Mouse (Mus musculus): Measurements from ENCODE around the gene Evi5. TPM values are rescaled to one million over a fixed set of nuclear protein-coding genes. Genes with fewer than 3 reads are reported as not detected.

Gene Evi5
- total and polyA plus RNA-seq, 3 experiments = 4.6 to 8.4 TPM; not detected in 1

GRCm38 (mm10) chr5:107708124-107708797 lies 166.6 kb downstream of the Evi5 start:
- no peak overlapping the region for H3K4me3 ChIP-seq (ENCODE audit: control insufficient read depth in 1 of 2, insufficient read depth in 1 of 2, low read depth in 2 of 2, low read length in 2 of 2)
- H3K27ac ChIP-seq (ENCODE audit: control insufficient read depth, low read depth, low read length) = no peak overlapping the region
- DNase-seq (ENCODE audit: low read depth, low spot score) = peak; percentile 68
- no peaks in the 10 kb centered on the region for H3K9me3 ChIP-seq (replicated peaks; ENCODE audit: insufficient read depth, low read length)
- H3K9ac ChIP-seq (ENCODE audit: control insufficient read depth, low read depth, low read length, poor library complexity, severe bottlenecking) = no peak overlapping the region
- peak; percentile 88 for TF ChIP-seq RCOR1 (IDR thresholded peaks at IDR 0.05; ENCODE audit: low read depth, low read length)
- peak; percentile 58; the same call in 1 of the 2 replicates for TF ChIP-seq USF1 (IDR thresholded peaks at IDR 0.05; ENCODE audit: low read depth, low read length)
- TF ChIP-seq TCF12 (IDR thresholded peaks at IDR 0.05; ENCODE audit: low read depth, low read length) = no peak
- TF ChIP-seq TBP (IDR thresholded peaks at IDR 0.05; ENCODE audit: low read depth, low read length) = no peak
- peak; percentile 32 to 46; a peak in 3 of 4 replicates for TF ChIP-seq EP300 (IDR thresholded peaks at IDR 0.05; ENCODE audit: low read depth in 1 of 2, low read length in 2 of 2)
- no peak for TF ChIP-seq ZKSCAN1 (IDR thresholded peaks at IDR 0.05; ENCODE audit: low read depth, low read length)
- peak; percentile 49 for TF ChIP-seq GATA1 (IDR thresholded peaks at IDR 0.05; ENCODE audit: low read depth, low read length)
- TF ChIP-seq ZNF384 (IDR thresholded peaks at IDR 0.05; ENCODE audit: low read depth, low read length) = peak; percentile 63
- H3K4me1 ChIP-seq (ENCODE audit: control insufficient read depth in 1 of 2, insufficient read depth in 2 of 2, low read length in 2 of 2) = no peaks in the 10 kb centered on the region; a peak in 1 of 4 replicates
- H3K79me2 ChIP-seq (ENCODE audit: control insufficient read depth, insufficient read depth, low read length, poor library complexity) = no peaks in the 10 kb centered on the region
- peaks cover 0 to 6% of the 10 kb centered on the region in 2 experiments; a peak in 2 of 4 replicates for H3K36me3 ChIP-seq (ENCODE audit: control insufficient read depth in 1 of 2, insufficient read depth in 2 of 2, low read length in 2 of 2)
- peaks cover 0 to 3% of the 10 kb centered on the region in 2 experiments; a peak in 2 of 4 replicates for H3K27me3 ChIP-seq (ENCODE audit: control insufficient read depth in 1 of 2, insufficient read depth in 2 of 2, low read length in 2 of 2)

DNA sequence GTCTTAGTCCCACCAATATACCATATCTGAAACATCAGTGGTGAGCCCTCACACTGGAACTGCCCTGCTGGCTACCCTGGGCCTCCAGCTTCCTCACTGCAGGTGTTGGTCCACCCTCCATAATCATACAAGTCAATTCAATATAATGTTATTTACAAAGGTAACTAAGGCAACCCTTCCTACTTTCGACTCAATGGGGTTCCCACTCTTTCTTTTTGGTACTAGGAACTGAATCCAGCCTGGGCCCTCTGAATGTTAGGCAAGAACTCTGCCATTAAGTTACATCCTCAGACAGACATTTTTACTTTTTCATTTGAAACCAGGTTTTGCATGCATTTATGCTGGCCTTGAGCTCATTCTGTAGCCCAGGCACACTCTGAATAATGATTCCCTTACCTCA lies 168.6 kb downstream of the Evi5 start:
- DNase-seq (ENCODE audit: low read depth, low spot score) = no peak
- no peak overlapping the region for H3K27ac ChIP-seq (ENCODE audit: control insufficient read depth, low read depth, low read length)
- no peaks in the 10 kb centered on the region for H3K79me2 ChIP-seq (ENCODE audit: control insufficient read depth, insufficient read depth, low read length, poor library complexity)
- H3K27me3 ChIP-seq (ENCODE audit: control insufficient read depth in 1 of 2, insufficient read depth in 2 of 2, low read length in 2 of 2) = peaks cover 0 to 4% of the 10 kb centered on the region in 2 experiments; a peak in 3 of 4 replicates
- TF ChIP-seq TAL1 (IDR thresholded peaks at IDR 0.05; ENCODE audit: low read length) (no peak), NRF1 (IDR thresholded peaks at IDR 0.05; ENCODE audit: insufficient read depth, low read depth, low read length, poor library complexity, severe bottlenecking) (no peak), ZNF384 (IDR thresholded peaks at IDR 0.05; ENCODE audit: low read depth, low read length) (no peak), HCFC1 (IDR thresholded peaks at IDR 0.05; ENCODE audit: low read depth, low read length) (no peak), MAX (IDR thresholded peaks at IDR 0.05; ENCODE audit: low read length) (no peak), NELFE (IDR thresholded peaks at IDR 0.05; ENCODE audit: low read depth, low read length) (no peak), RCOR1 (IDR thresholded peaks at IDR 0.05; ENCODE audit: low read depth, low read length) (no peak), MEF2A (IDR thresholded peaks at IDR 0.05; ENCODE audit: extremely low read depth, insufficient replicate concordance, low read depth, low read length, poor library complexity, severe bottlenecking) (no peak), JUND (IDR thresholded peaks at IDR 0.05; ENCODE audit: low read depth, low read length) (no peak), ZKSCAN1 (IDR thresholded peaks at IDR 0.05; ENCODE audit: low read depth, low read length) (no peak), GABPA (IDR thresholded peaks at IDR 0.05; ENCODE audit: low read depth, low read length) (no peak), BHLHE40 (IDR thresholded peaks at IDR 0.05; ENCODE audit: borderline replicate concordance, low read depth, low read length) (no peak), ZC3H11A (IDR thresholded peaks at IDR 0.05; ENCODE audit: low read depth, low read length) (no peak), CTCF (IDR thresholded peaks at IDR 0.05 in 2 of 3, conservative IDR thresholded peaks at IDR 0.05 in 1 of 3; ENCODE audit: control insufficient read depth in 1 of 3, insufficient read depth in 1 of 3, low read depth in 2 of 3, low read length in 3 of 3, poor library complexity in 1 of 3, severe bottlenecking in 1 of 3) (no peak), TBP (IDR thresholded peaks at IDR 0.05; ENCODE audit: low read depth, low read length) (no peak), ETS1 (IDR thresholded peaks at IDR 0.05; ENCODE audit: low read depth, low read length) (no peak), RAD21 (IDR thresholded peaks at IDR 0.05; ENCODE audit: low read depth, low read length) (no peak), POLR2AphosphoS5 (IDR thresholded peaks at IDR 0.05; ENCODE audit: borderline replicate concordance, low read depth, low read length) (no peak), ZMIZ1 (IDR thresholded peaks at IDR 0.05; ENCODE audit: low read depth, low read length) (no peak), KAT2A (conservative IDR thresholded peaks at IDR 0.05; ENCODE audit: low read depth, low read length) (no peak)
- H3K9me3 ChIP-seq (replicated peaks; ENCODE audit: insufficient read depth, low read length) = no peaks in the 10 kb centered on the region
- H3K36me3 ChIP-seq (ENCODE audit: control insufficient read depth in 1 of 2, insufficient read depth in 2 of 2, low read length in 2 of 2) = peaks cover 0 to 6% of the 10 kb centered on the region in 2 experiments; a peak in 2 of 4 replicates
- H3K9ac ChIP-seq (ENCODE audit: control insufficient read depth, low read depth, low read length, poor library complexity, severe bottlenecking) = no peak overlapping the region
- no peaks in the 10 kb centered on the region; a peak in 2 of 4 replicates for H3K4me1 ChIP-seq (ENCODE audit: control insufficient read depth in 1 of 2, insufficient read depth in 2 of 2, low read length in 2 of 2)
- H3K4me3 ChIP-seq (ENCODE audit: control insufficient read depth in 1 of 2, insufficient read depth in 1 of 2, low read depth in 2 of 2, low read length in 2 of 2) = no peak overlapping the region

Data from MEL (cell line).